Mouse (Mus musculus) embryonic facial prominence, embryonic 15.5 days (tissue): ENCODE results near the gene Ipo4. TPM values are rescaled to one million over a fixed set of nuclear protein-coding genes. Genes with fewer than 3 reads are reported as not detected.

ENCODE experiments used
- ATAC-seq: fragments of 200-750 bp; cut with Nextera tagmentation; 2 replicates; pipeline ENCODE4 v1.8.0; 2017; ENCODE audit warnings: low read depth, moderate TSS enrichment; ENCODE audit not compliant: insufficient number of reproducible peaks, low FRiP score, low TSS enrichment
- H3K27ac ChIP-seq: fragments of 300-500 bp; sonication (generic); replicated peaks from 2 replicates; pipeline ENCODE4 v1.5.1; 2015; ENCODE audit warnings: mild to moderate bottlenecking, inconsistent platforms
- H3K27me3 ChIP-seq: fragments of 300-500 bp; sonication (generic); 2 replicates; pipeline ENCODE4 v1.6.1; 2015; ENCODE audit warnings: inconsistent platforms
- H3K36me3 ChIP-seq: fragments of 300-500 bp; sonication (generic); 2 replicates; pipeline ENCODE4 v1.6.1; 2015; ENCODE audit warnings: mild to moderate bottlenecking, inconsistent platforms
- H3K4me1 ChIP-seq: fragments of 300-500 bp; sonication (generic); 2 replicates; pipeline ENCODE4 v1.6.1; 2015; ENCODE audit warnings: inconsistent platforms
- H3K4me2 ChIP-seq: fragments of 300-500 bp; sonication (generic); replicated peaks from 2 replicates; pipeline ENCODE4 v1.6.1; 2015; ENCODE audit warnings: mild to moderate bottlenecking, inconsistent platforms
- H3K4me3 ChIP-seq: fragments of 300-500 bp; sonication (generic); replicated peaks from 2 replicates; pipeline ENCODE4 v1.5.1; 2015; ENCODE audit warnings: mild to moderate bottlenecking, inconsistent platforms
- H3K9ac ChIP-seq: fragments of 300-500 bp; sonication (generic); 2 replicates; pipeline ENCODE4 v1.6.1; 2015; ENCODE audit warnings: inconsistent platforms
- H3K9me3 ChIP-seq: fragments of 300-500 bp; sonication (generic); replicated peaks from 2 replicates; pipeline ENCODE4 v1.6.1; 2016; ENCODE audit warnings: inconsistent platforms
- WGBS: fragments of 180-500 bp; shearing (Covaris S2); methylation state at CpG from one replicate; pipeline ENCODE4 v1.1.7; 2015; 5-methylcytosine and 5-hydroxymethylcytosine counted together
- polyA plus RNA-seq: library from polyadenylated mRNA; unstranded; fragments of >200 nt; fragmentation: Nextera tagmentation; extraction: Ambion mirVana; gene quantifications from 2 replicates; pipeline ENCODE4 v1.2.1, GENCODE M21; 2015

Gene Ipo4
- polyA plus RNA-seq, 1 experiment from 2014 or later = 122 TPM

- H3K9me3 ChIP-seq = no peaks in the 10 kb centered on the region
- ATAC-seq = no peak
Observed at GRCm38 (mm10) chr14:55656935-55657334, 21.2 kb upstream of the Ipo4 start.

GRCm38 (mm10) chr14:55651528-55651927 lies 15.8 kb upstream of the Ipo4 start:
- Histone ChIP-seq H3K9me3 (no peaks in the 10 kb centered on the region), H3K36me3 (0 out of 2 replicates have a peak, but pooled peaks cover 4% of the 10 kb centered on the region), H3K4me3 (no peak overlapping the region), H3K27me3 (no peaks in the 10 kb centered on the region), H3K9ac (no peak overlapping the region), H3K4me2 (no peak overlapping the region), H3K27ac (no peak overlapping the region), H3K4me1 (peaks cover 4% of the 10 kb centered on the region; the same call in 1 of the 2 replicates)
- no peak for ATAC-seq
- 84% methylated on average over 7 of the region's 7 CpGs for WGBS

More at GRCm38 (mm10) chr14:55656935-55657334, 21.2 kb upstream of the Ipo4 start:
- H3K27me3 ChIP-seq = no peaks in the 10 kb centered on the region
- H3K4me1 ChIP-seq = peaks cover 13% of the 10 kb centered on the region
- H3K36me3 ChIP-seq = peaks cover 21% of the 10 kb centered on the region
- H3K27ac ChIP-seq = no peak overlapping the region
- 88% methylated on average over 3 of the region's 3 CpGs for WGBS
- no peak overlapping the region for H3K4me2 ChIP-seq
- H3K4me3 ChIP-seq = no peak overlapping the region
- H3K9ac ChIP-seq = no peak overlapping the region

DNA sequence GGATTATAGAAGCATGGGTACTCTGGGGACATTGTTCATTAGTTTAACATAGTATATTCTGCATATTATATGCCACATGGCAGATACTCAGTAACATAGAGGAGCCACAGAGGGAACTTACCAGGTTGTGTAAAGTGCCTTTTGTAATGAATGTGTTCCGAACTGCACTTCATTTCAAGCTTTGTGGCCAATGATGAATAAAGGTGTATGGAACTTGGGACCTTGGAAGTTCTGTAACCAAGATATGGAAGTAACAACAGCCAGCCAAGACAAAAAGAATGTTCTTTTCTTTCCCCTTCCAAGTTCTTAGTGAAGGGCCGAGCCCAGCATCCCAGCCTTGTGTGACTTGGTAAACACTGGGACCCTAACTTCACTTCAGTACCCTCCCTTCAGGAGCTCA lies 14.1 kb upstream of the Ipo4 start, which contains the start of gene Tssk4:
Gene Tssk4 (plus strand): TSS at position 301 of the 400 bp plus-strand sequence.
- peaks cover 7% of the 10 kb centered on the region; the same call in 1 of the 2 replicates for H3K36me3 ChIP-seq
- H3K27me3 ChIP-seq = no peaks in the 10 kb centered on the region
- no peak within 1 kb of the TSS for H3K4me2 ChIP-seq
- ATAC-seq = no peak
- no peak within 1 kb of the TSS for H3K27ac ChIP-seq
- H3K4me1 ChIP-seq = peaks cover 9% of the 10 kb centered on the region
- no peak within 1 kb of the TSS for H3K9ac ChIP-seq
- 94% methylated on average over 2 of the region's 2 CpGs for WGBS
- H3K4me3 ChIP-seq = no peak within 1 kb of the TSS
- H3K9me3 ChIP-seq = no peaks in the 10 kb centered on the region

DNA sequence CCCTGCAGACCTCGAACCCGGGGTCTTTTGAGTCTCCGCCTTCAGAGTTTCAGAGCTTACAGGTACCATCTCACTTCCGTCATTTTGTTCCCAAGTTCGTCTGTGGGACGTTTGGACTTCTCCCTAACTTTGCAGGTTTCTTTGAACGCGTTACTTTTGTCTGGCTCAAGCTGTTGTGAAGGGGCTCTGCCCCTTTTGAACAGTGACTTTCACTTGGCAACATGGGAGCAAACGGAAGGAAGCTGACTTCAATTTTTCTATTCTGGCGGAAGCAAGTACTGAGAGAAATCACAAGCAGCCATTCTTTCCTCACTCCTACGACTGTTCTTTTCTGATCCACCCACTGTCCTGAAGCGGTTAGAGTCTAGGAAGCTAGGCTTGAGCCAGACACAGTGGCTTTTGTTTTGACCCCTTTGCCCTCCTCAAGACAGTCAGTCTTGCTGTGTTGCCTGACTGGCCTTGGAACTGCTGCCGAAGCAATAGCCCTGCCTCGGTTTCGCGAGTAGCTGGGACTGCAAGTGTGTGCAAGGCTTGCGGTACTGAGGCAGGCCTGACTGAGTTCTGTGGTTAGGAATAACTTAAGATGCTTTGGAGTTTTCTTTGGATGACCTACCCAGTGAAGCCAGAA lies 8.6 kb upstream of the Ipo4 start:
- 14% methylated on average over 17 of the region's 17 CpGs for WGBS
- peak overlapping the region; percentile 90 for H3K27ac ChIP-seq
- peaks cover 27% of the 10 kb centered on the region for H3K36me3 ChIP-seq
- H3K9ac ChIP-seq = peak overlapping the region; percentile 91
- peak overlapping the region; percentile 92 for H3K4me3 ChIP-seq
- no peaks in the 10 kb centered on the region for H3K9me3 ChIP-seq
- H3K4me2 ChIP-seq = peak overlapping the region; percentile 54
- no peaks in the 10 kb centered on the region for H3K27me3 ChIP-seq
- peaks cover 21% of the 10 kb centered on the region for H3K4me1 ChIP-seq
- no peak for ATAC-seq

- no peaks in the 10 kb centered on the region for H3K9me3 ChIP-seq
- H3K4me2 ChIP-seq = peak within 1 kb of the TSS; percentile 54
- peak within 1 kb of the TSS; percentile 92 for H3K4me3 ChIP-seq
- H3K4me1 ChIP-seq = peaks cover 21% of the 10 kb centered on the region
- ATAC-seq = peak; percentile 88
- peak within 1 kb of the TSS; percentile 91 for H3K9ac ChIP-seq
- no peaks in the 10 kb centered on the region for H3K27me3 ChIP-seq
- under 1% methylated on average over 88 of the region's 89 CpGs for WGBS
- peak within 1 kb of the TSS; percentile 90 for H3K27ac ChIP-seq
- H3K36me3 ChIP-seq = peaks cover 37% of the 10 kb centered on the region
Observed at GRCm38 (mm10) chr14:55643060-55643907, 7.5 kb upstream of the Ipo4 start, which contains the start of gene Tm9sf1. Tm9sf1 (minus strand) TSS chr14:55643806.

DNA sequence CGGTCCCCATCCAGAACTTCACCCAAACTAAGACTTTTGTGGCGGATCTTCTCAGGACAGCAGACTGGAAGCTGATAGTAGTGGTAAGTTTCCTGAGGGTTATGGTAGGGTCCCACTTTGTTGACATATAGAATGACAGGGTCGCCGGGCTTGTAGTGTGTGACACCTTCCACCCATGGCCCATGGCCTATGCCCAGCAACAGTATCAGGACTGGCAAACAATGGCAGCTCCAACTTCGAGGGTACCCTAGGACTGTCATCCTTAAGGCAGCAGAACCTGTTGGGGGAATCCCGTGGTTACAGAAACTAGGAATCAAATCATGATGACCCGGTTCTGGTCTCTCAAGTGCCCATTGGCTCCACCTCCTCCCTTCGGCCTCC lies 6.9 kb upstream of the Ipo4 start:
- H3K4me2 ChIP-seq = peak overlapping the region; percentile 54
- H3K4me3 ChIP-seq = peak overlapping the region; percentile 92
- 17% methylated on average over 8 of the region's 8 CpGs for WGBS
- H3K9me3 ChIP-seq = no peaks in the 10 kb centered on the region
- H3K27me3 ChIP-seq = no peaks in the 10 kb centered on the region
- peaks cover 43% of the 10 kb centered on the region for H3K36me3 ChIP-seq
- H3K4me1 ChIP-seq = peaks cover 21% of the 10 kb centered on the region
- peak overlapping the region; percentile 91 for H3K9ac ChIP-seq
- H3K27ac ChIP-seq = peak overlapping the region; percentile 90
- ATAC-seq = peak; percentile 48

GRCm38 (mm10) chr14:55641291-55641690 lies 5.5 kb upstream of the Ipo4 start:
- WGBS = 92% methylated on average over 13 of the region's 13 CpGs
- no peaks in the 10 kb centered on the region for H3K27me3 ChIP-seq

DNA sequence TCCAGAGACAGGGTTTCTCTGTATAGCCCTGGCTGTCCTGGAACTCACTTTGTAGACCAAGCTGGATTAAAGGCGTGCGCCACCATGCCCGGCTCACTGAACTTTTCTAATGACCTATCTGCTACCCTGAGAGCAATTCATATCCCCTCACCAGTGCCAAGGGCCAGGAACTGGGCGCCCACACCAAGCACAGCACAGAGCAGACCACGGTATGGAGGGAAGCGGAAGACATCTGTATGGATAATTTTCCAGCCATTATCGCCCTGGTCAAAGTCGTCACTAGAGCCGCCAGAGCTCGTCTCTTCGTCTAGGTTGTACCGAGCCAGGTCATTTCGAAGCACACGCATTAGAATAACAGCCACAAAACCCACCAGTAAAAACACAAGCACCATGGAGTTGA lies 5.1 kb upstream of the Ipo4 start:
- Histone ChIP-seq H3K4me2 (no peak overlapping the region), H3K4me1 (peaks cover 21% of the 10 kb centered on the region), H3K27me3 (no peaks in the 10 kb centered on the region), H3K36me3 (peaks cover 55% of the 10 kb centered on the region), H3K9ac (no peak overlapping the region), H3K9me3 (no peaks in the 10 kb centered on the region), H3K27ac (no peak overlapping the region), H3K4me3 (no peak overlapping the region)
- 94% methylated on average over 14 of the region's 14 CpGs for WGBS
- no peak for ATAC-seq

More at GRCm38 (mm10) chr14:55641291-55641690, 5.5 kb upstream of the Ipo4 start:
- Histone ChIP-seq H3K9me3 (no peaks in the 10 kb centered on the region), H3K4me2 (no peak overlapping the region), H3K4me1 (peaks cover 21% of the 10 kb centered on the region), H3K4me3 (no peak overlapping the region), H3K36me3 (peaks cover 53% of the 10 kb centered on the region), H3K27ac (no peak overlapping the region), H3K9ac (no peak overlapping the region)
- no peak for ATAC-seq

- peaks cover 24% of the 10 kb centered on the region for H3K4me1 ChIP-seq
- H3K4me2 ChIP-seq = no peak within 1 kb of the TSS
- no peak within 1 kb of the TSS for H3K9ac ChIP-seq
- no peaks in the 10 kb centered on the region for H3K9me3 ChIP-seq
- WGBS = 96% methylated on average over 9 of the region's 9 CpGs
- no peaks in the 10 kb centered on the region for H3K27me3 ChIP-seq
- no peak within 1 kb of the TSS for H3K27ac ChIP-seq
- H3K36me3 ChIP-seq = peaks cover 70% of the 10 kb centered on the region
- ATAC-seq = no peak
- H3K4me3 ChIP-seq = no peak within 1 kb of the TSS
Observed at GRCm38 (mm10) chr14:55637795-55638194, 2.0 kb upstream of the Ipo4 start, which contains the start of gene Gm49378. Gm49378 (minus strand) TSS chr14:55637895.

GRCm38 (mm10) chr14:55634874-55635522 lies 759 bp downstream of the Ipo4 start:
- H3K4me1 ChIP-seq = peaks cover 18% of the 10 kb centered on the region
- H3K9ac ChIP-seq = peak overlapping the region; percentile 31
- WGBS = 3% methylated on average over 23 of the region's 23 CpGs
- peak overlapping the region; percentile 61 for H3K4me3 ChIP-seq
- no peaks in the 10 kb centered on the region for H3K9me3 ChIP-seq
- H3K4me2 ChIP-seq = peak overlapping the region; percentile 77
- H3K27ac ChIP-seq = peak overlapping the region; percentile 84
- peak; percentile 17 for ATAC-seq
- peaks cover 81% of the 10 kb centered on the region for H3K36me3 ChIP-seq
- no peaks in the 10 kb centered on the region for H3K27me3 ChIP-seq

DNA sequence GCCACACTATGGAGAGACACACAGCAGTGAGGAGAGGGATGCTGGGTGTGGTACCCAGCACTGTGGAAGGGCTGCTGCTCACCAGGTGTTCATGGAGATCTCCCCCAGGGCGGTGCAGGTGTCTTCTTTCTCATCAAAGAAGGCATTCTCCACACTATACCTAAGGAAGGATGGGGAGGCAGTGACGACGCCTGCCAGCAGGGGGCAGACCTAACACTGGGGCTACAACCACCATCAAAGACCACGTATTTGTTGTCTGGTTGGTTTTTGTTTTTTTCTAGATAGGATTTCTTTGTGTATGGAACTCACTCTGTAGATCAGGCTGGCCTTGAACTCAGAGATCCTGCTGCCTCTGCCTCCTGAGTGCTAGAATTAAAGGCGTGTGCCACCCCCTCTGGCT lies 6.4 kb downstream of the Ipo4 start:
- Histone ChIP-seq H3K36me3 (peaks cover 97% of the 10 kb centered on the region), H3K9me3 (no peaks in the 10 kb centered on the region), H3K27ac (no peak overlapping the region), H3K9ac (no peak overlapping the region), H3K27me3 (no peaks in the 10 kb centered on the region), H3K4me3 (no peak overlapping the region), H3K4me1 (peaks cover 11% of the 10 kb centered on the region), H3K4me2 (no peak overlapping the region)
- 41% methylated on average over 5 of the region's 5 CpGs for WGBS
- ATAC-seq = no peak
